Mouse (Mus musculus): Measurements from ENCODE around the gene Rad50. TPM values are rescaled to one million over a fixed set of nuclear protein-coding genes. Genes with fewer than 3 reads are reported as not detected.
A peak's percentile ranks its signal among the peaks of the same experiment; 100 is the strongest.

Rad50 gene
- total and polyA plus RNA-seq, 3 experiments = 39.6 to 53.6 (median 48.2) TPM

DNA sequence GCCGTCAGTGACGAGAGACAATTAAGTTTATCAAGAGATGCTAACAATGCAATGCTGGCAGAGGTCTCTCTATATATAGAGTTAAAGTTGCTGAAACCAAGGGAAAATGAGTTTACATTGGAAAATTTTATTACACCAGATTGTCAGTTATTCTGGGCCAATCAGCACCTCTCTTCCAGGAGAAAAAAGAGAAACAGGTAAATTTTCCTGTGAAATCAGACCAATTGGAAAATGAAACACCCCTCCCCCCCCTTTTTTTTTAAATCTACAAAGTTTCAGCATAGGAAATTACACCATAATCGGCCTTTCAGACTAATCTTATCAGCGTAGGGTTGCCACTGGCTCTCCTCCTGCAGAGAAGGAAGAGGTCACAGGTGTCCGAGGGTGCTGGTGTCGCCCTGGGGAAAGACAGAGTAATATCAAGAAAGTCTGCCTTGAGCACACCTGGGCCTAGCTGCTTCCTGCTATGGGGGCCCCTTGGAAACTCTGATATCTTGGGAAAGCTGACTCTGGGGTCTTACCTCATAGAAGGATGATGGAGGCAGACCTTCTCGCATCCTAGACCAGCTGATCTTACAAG lies 88.4 kb downstream of the Rad50 start, which contains the start of gene Il4:
Gene Il4 (minus strand): TSS at position 51 of the 580 bp plus-strand sequence.
- H3K27ac ChIP-seq (ENCODE audit: insufficient read depth, low read depth) = peak within 1 kb of the TSS; percentile 86
- peaks cover 39 to 65% of the 10 kb centered on the region in 2 experiments for H3K4me1 ChIP-seq (ENCODE audit: control insufficient read depth in 1 of 2, insufficient read depth in 2 of 2)
- peak within 1 kb of the TSS; percentile 14 for H3K9ac ChIP-seq (ENCODE audit: insufficient read depth, low read depth)
- H3K27me3 ChIP-seq (replicated peaks) = no peaks in the 10 kb centered on the region
- DNase-seq (ENCODE audit: extremely low read depth) = peak; percentile 74
- in situ Hi-C loops (cut with MboI; ENCODE audit: low pct_ligation_motif_present, low pct_unique_long_range_greater_than_20kb, low sequenced_read_pairs) (no loop called here), dilution Hi-C loops (cut with MboI; ENCODE audit: extremely low pct_ligation_motif_present, extremely low pct_unique_long_range_greater_than_20kb, low sequenced_read_pairs) (no loop called here)
- H3K4me3 ChIP-seq (replicated peaks in 1 of 3; ENCODE audit: low read depth in 2 of 3, low read length in 2 of 3, poor library complexity in 1 of 3) = peak within 1 kb of the TSS; percentile 17 to 64 (median 33)
- peaks cover 25% of the 10 kb centered on the region for H3K79me2 ChIP-seq (replicated peaks; ENCODE audit: control insufficient read depth, extremely low read depth, insufficient read depth, poor library complexity, severe bottlenecking)
- peaks cover 4% of the 10 kb centered on the region for H3K9me3 ChIP-seq (replicated peaks; ENCODE audit: low read length)
- H3K4me2 ChIP-seq (ENCODE audit: insufficient read depth, low read depth, poor library complexity, severe bottlenecking) = peak within 1 kb of the TSS; percentile 79
- TF ChIP-seq ZC3H11A (IDR thresholded peaks at IDR 0.05; ENCODE audit: low read depth, low read length) (no peak), ZNF384 (IDR thresholded peaks at IDR 0.05; ENCODE audit: low read depth, low read length) (peak; percentile 94), RAD21 (IDR thresholded peaks at IDR 0.05; ENCODE audit: low read depth, low read length) (no peak; the same call in none of the 2 replicates), POLR2AphosphoS2 (IDR thresholded peaks at IDR 0.05; ENCODE audit: low read depth, low read length) (no peak), MAZ (IDR thresholded peaks at IDR 0.05; ENCODE audit: low read depth, low read length) (peak; percentile 87), JUND (conservative IDR thresholded peaks at IDR 0.05; ENCODE audit: low read depth, low read length) (peak; percentile 85; the same call in 1 of the 2 replicates), NRF1 (IDR thresholded peaks at IDR 0.05; ENCODE audit: low read depth, low read length) (no peak; the same call in 1 of the 2 replicates), UBTF (IDR thresholded peaks at IDR 0.05; ENCODE audit: low read depth, low read length) (no peak), SMC3 (IDR thresholded peaks at IDR 0.05; ENCODE audit: low read depth, low read length) (no peak; the same call in 1 of the 2 replicates), ETS1 (conservative IDR thresholded peaks at IDR 0.05; ENCODE audit: low read depth, low read length) (peak; percentile 96), ZMIZ1 (IDR thresholded peaks at IDR 0.05; ENCODE audit: low read depth, low read length) (0 out of 2 replicates have a peak, but pooled peaks have one; percentile 26), SIN3A (IDR thresholded peaks at IDR 0.05; ENCODE audit: low read length) (peak; percentile 48; the same call in 1 of the 2 replicates), JUN (IDR thresholded peaks at IDR 0.05; ENCODE audit: insufficient read depth, low read depth, low read length) (peak; percentile 80), MYC (IDR thresholded peaks at IDR 0.05; ENCODE audit: low read depth, low read length) (no peak; the same call in none of the 2 replicates), EP300 (IDR thresholded peaks at IDR 0.05; ENCODE audit: low read length) (peak; percentile 98), ELF1 (IDR thresholded peaks at IDR 0.05; ENCODE audit: low read depth, low read length) (no peak; the same call in 1 of the 2 replicates), TCF12 (IDR thresholded peaks at IDR 0.05; ENCODE audit: low read depth, low read length) (peak; percentile 100), E2F4 (IDR thresholded peaks at IDR 0.05; ENCODE audit: insufficient replicate concordance, low read depth, low read length) (no peak), RCOR1 (conservative IDR thresholded peaks at IDR 0.05; ENCODE audit: low read depth, low read length) (peak; percentile 90), MAX (IDR thresholded peaks at IDR 0.05; ENCODE audit: low read length) (no peak), HCFC1 (IDR thresholded peaks at IDR 0.05; ENCODE audit: low read depth, low read length) (no peak), KAT2A (IDR thresholded peaks at IDR 0.05; ENCODE audit: insufficient replicate concordance, low read length) (no peak), GABPA (IDR thresholded peaks at IDR 0.05; ENCODE audit: insufficient replicate concordance, low read depth, low read length) (no peak), PAX5 (IDR thresholded peaks at IDR 0.05; ENCODE audit: low read length) (no peak), POLR2A (IDR thresholded peaks at IDR 0.05; ENCODE audit: low read depth, low read length) (no peak), MXI1 (IDR thresholded peaks at IDR 0.05; ENCODE audit: low read depth, low read length) (no peak), MEF2A (IDR thresholded peaks at IDR 0.05; ENCODE audit: borderline replicate concordance, low read depth, low read length) (peak; percentile 93), CHD1 (IDR thresholded peaks at IDR 0.05; ENCODE audit: low read depth, low read length) (0 out of 2 replicates have a peak, but pooled peaks have one; percentile 68), CTCF (conservative IDR thresholded peaks at IDR 0.05 in 1 of 2, IDR thresholded peaks at IDR 0.05 in 1 of 2; ENCODE audit: low read depth in 2 of 2, low read length in 2 of 2) (no peak), CHD2 (IDR thresholded peaks at IDR 0.05; ENCODE audit: low read length) (peak; percentile 87), BHLHE40 (IDR thresholded peaks at IDR 0.05; ENCODE audit: low read depth, low read length) (peak; percentile 87), USF2 (conservative IDR thresholded peaks at IDR 0.05; ENCODE audit: low read depth, low read length) (no peak), MAFK (IDR thresholded peaks at IDR 0.05; ENCODE audit: insufficient replicate concordance, low read length) (peak; percentile 59; the same call in 1 of the 2 replicates), IRF4 (IDR thresholded peaks at IDR 0.05; ENCODE audit: low read depth, low read length) (peak; percentile 97), TBP (conservative IDR thresholded peaks at IDR 0.05; ENCODE audit: low read depth, low read length) (no peak), USF1 (IDR thresholded peaks at IDR 0.05; ENCODE audit: low read depth, low read length) (no peak), NELFE (IDR thresholded peaks at IDR 0.05; ENCODE audit: low read depth, low read length) (no peak), ZKSCAN1 (IDR thresholded peaks at IDR 0.05; ENCODE audit: borderline replicate concordance, low read depth, low read length) (no peak)
- peaks cover under 1 to 18% of the 10 kb centered on the region in 2 experiments for H3K36me3 ChIP-seq (replicated peaks in 1 of 2; ENCODE audit: control insufficient read depth in 1 of 2, insufficient read depth in 1 of 2, low read length in 1 of 2)

All from CH12.LX (cell line).